Mouse (Mus musculus): ENCODE results near the gene Gm10643. TPM values are rescaled to one million over a fixed set of nuclear protein-coding genes. Genes with fewer than 3 reads are reported as not detected.

Gm10643 gene
- total RNA-seq, 2 experiments from 2014 or later, result 2.9 to 3.5 TPM

GRCm38 (mm10) chr8:84042066-84042947 is 22.6 kb downstream of the Gm10643 start, which contains the start of gene Il27ra:
Gene Il27ra (minus strand): TSS chr8:84042589.
- DNase-seq (ENCODE audit: low spot score in 2 of 2), result peak; percentile 16 to 18

GRCm38 (mm10) chr8:84039050-84039449 is 25.9 kb downstream of the Gm10643 start:
- DNase-seq (ENCODE audit: low spot score in 2 of 2), result peak; percentile 63 to 68

- DNase-seq (ENCODE audit: low spot score in 2 of 2), result no peak
These were observed 26.9 kb downstream of the Gm10643 start for GRCm38 (mm10) chr8:84038015-84038414.

- DNase-seq (ENCODE audit: low spot score in 2 of 2), result no peak
These were observed 32.2 kb downstream of the Gm10643 start for GRCm38 (mm10) chr8:84032777-84033176.

GRCm38 (mm10) chr8:84029272-84029671 is 35.7 kb downstream of the Gm10643 start:
- no peak for DNase-seq (ENCODE audit: low spot score in 2 of 2)

GRCm38 (mm10) chr8:84027449-84027848 is 37.5 kb downstream of the Gm10643 start:
- DNase-seq (ENCODE audit: low spot score in 2 of 2), result no peak

- peak in 1 of 2 experiments; percentile 29 for DNase-seq (ENCODE audit: low spot score in 2 of 2)
These were observed 39.1 kb downstream of the Gm10643 start for GRCm38 (mm10) chr8:84025863-84026262.

GRCm38 (mm10) chr8:84024171-84024570 is 40.8 kb downstream of the Gm10643 start:
- DNase-seq (ENCODE audit: low spot score in 2 of 2), result peak in 1 of 2 experiments; percentile 29

- DNase-seq (ENCODE audit: low spot score in 2 of 2), result no peak
These were observed 41.3 kb downstream of the Gm10643 start for GRCm38 (mm10) chr8:84023631-84024030.

- DNase-seq (ENCODE audit: low spot score in 2 of 2), result no peak
These were observed 41.9 kb downstream of the Gm10643 start for GRCm38 (mm10) chr8:84023085-84023484.

GRCm38 (mm10) chr8:84021569-84021968 is 43.4 kb downstream of the Gm10643 start:
- DNase-seq (ENCODE audit: low spot score in 2 of 2), result no peak

- no peak for DNase-seq (ENCODE audit: low spot score in 2 of 2)
These were observed 43.8 kb downstream of the Gm10643 start, which contains the start of gene Palm3 for GRCm38 (mm10) chr8:84021096-84021495. Gene Palm3 (plus strand): TSS chr8:84021471.

- no peak for DNase-seq (ENCODE audit: low spot score in 2 of 2)
These were observed 45.2 kb downstream of the Gm10643 start for GRCm38 (mm10) chr8:84019738-84020137.

GRCm38 (mm10) chr8:84015833-84016232 is 49.1 kb downstream of the Gm10643 start:
- DNase-seq (ENCODE audit: low spot score in 2 of 2), result no peak

Small RNAs within 50 kb of the gene (microRNA-seq; reads per million reads assigned to microRNA genes)
- gene Mir709, result 0 reads per million in 2 experiments

Other genes starting within 250 kb of the Gm10643 start
- 100 to 1,000 TPM; 348 to 367 TPM for gene Adgrl1, start 165.0 kb downstream of the Gm10643 start, total RNA-seq (2021)
- under 1 TPM; 0.53 to 0.66 TPM for gene Gm10644, start 109.9 kb downstream of the Gm10643 start, total RNA-seq (2021)
- gene Asf1b, start 109.6 kb downstream of the Gm10643 start, total RNA-seq (2021), result under 1 TPM; 0.37 to 0.42 TPM
- gene Prkaca, start 92.1 kb downstream of the Gm10643 start, total RNA-seq (2021), result 100 to 1,000 TPM; 259 to 269 TPM
- gene Samd1, start 67.5 kb downstream of the Gm10643 start, total RNA-seq (2021), result 10 to 100 TPM; 45.1 to 45.4 TPM
- gene 1700067K01Rik, start 63.6 kb downstream of the Gm10643 start, total RNA-seq (2021), result under 1 TPM; 0.42 to 0.53 TPM
- gene 2210011C24Rik, start 53.0 kb downstream of the Gm10643 start, total RNA-seq (2021), result under 1 TPM in 1 of 2 experiments, not detected in 1; 0.61 TPM
- gene Palm3, start 43.7 kb downstream of the Gm10643 start, total RNA-seq (2021), result 1 to 10 TPM; 1.8 to 2.7 TPM
- under 1 TPM; 0.30 to 0.52 TPM for gene Il27ra, start 22.5 kb downstream of the Gm10643 start, total RNA-seq (2021)
- not detected for gene Rln3, start 20.1 kb downstream of the Gm10643 start, total RNA-seq (2021)
- gene Rfx1, start 1.7 kb upstream of the Gm10643 start, total RNA-seq (2021), result 10 to 100 TPM; 23.1 to 25.3 TPM
- 10 to 100 TPM; 17.7 to 18.2 TPM for gene Dcaf15, start 39.6 kb upstream of the Gm10643 start, total RNA-seq (2021)
- gene Podnl1, start 60.9 kb upstream of the Gm10643 start, total RNA-seq (2021), result not detected
- gene Cc2d1a, start 82.8 kb upstream of the Gm10643 start, total RNA-seq (2021), result 10 to 100 TPM; 47.1 to 55.6 TPM
- gene 4930432K21Rik, start 82.9 kb upstream of the Gm10643 start, total RNA-seq (2021), result 1 to 10 TPM; 2.0 to 3.1 TPM
- gene Nanos3, start 120.1 kb upstream of the Gm10643 start, total RNA-seq (2021), result 1 to 10 TPM in 1 of 2 experiments, under 1 TPM in 1; 0.70 to 2.0 TPM
- gene Zswim4, start 171.9 kb upstream of the Gm10643 start, total RNA-seq (2021), result 10 to 100 TPM; 16.8 to 19.1 TPM
- 100 to 1,000 TPM; 136 to 146 TPM for gene D8Ertd738e, start 184.6 kb upstream of the Gm10643 start, total RNA-seq (2021)
- 10 to 100 TPM; 13.2 to 15.6 TPM for gene Mri1, start 192.2 kb upstream of the Gm10643 start, total RNA-seq (2021)
- 10 to 100 TPM; 21.0 to 23.5 TPM for gene Ccdc130, start 205.2 kb upstream of the Gm10643 start, total RNA-seq (2021)